Mouse (Mus musculus) CH12.LX (cell line): ENCODE data around the gene Tfap2e. TPM values are rescaled to one million over a fixed set of nuclear protein-coding genes. Genes with fewer than 3 reads are reported as not detected.

Source experiments
- DNase-seq: peaks from one replicate; pipeline ENCODE4 v3.0.0-alpha.2; 2013; ENCODE audit errors: extremely low read depth
- H3K27ac ChIP-seq: 2 replicates; pipeline ENCODE4 v1.5.1; 2012; ENCODE audit warnings: low read depth, mild to moderate bottlenecking, control low read depth, moderate library complexity; ENCODE audit not compliant: insufficient read depth
- H3K27me3 ChIP-seq: replicated peaks from 2 replicates; pipeline ENCODE3; 2012; ENCODE audit warnings: inconsistent platforms
- H3K36me3 ChIP-seq, 2 experiments: replicated peaks in 1 of 2; 2 replicates each; pipeline versions ENCODE3 to v1.6.1; 2012; ENCODE audit warnings: inconsistent platforms in 1 of 2, low read length in 1 of 2, mild to moderate bottlenecking in 1 of 2, mixed read lengths in 1 of 2, moderate library complexity in 1 of 2; ENCODE audit not compliant: control insufficient read depth in 1 of 2, insufficient read depth in 1 of 2
- H3K4me1 ChIP-seq, 2 experiments: 2 replicates each; pipeline ENCODE4 v1.6.1; 2012; ENCODE audit warnings: inconsistent platforms in 1 of 2, moderate library complexity in 1 of 2; ENCODE audit not compliant: insufficient read depth in 2 of 2, control insufficient read depth in 1 of 2
- H3K4me2 ChIP-seq: 2 replicates; pipeline ENCODE4 v1.6.1; 2012; ENCODE audit warnings: low read depth, mild to moderate bottlenecking, control low read depth; ENCODE audit not compliant: poor library complexity, insufficient read depth, severe bottlenecking
- H3K4me3 ChIP-seq, 3 experiments: fragments of 150-350 bp in 1 of 3; sonication (generic) in 1 of 3; replicated peaks in 1 of 3; 2 replicates each; pipeline versions ENCODE3 to v1.5.1; 2011 to 2012; ENCODE audit warnings: low read depth in 2 of 3, low read length in 2 of 3, mild to moderate bottlenecking in 2 of 3, moderate library complexity in 2 of 3, control low read depth in 1 of 3, improper control_type of control experiment in 1 of 3, inconsistent platforms in 1 of 3, mixed read lengths in 1 of 3; ENCODE audit not compliant: poor library complexity in 1 of 3
- H3K79me2 ChIP-seq: replicated peaks from 2 replicates; pipeline ENCODE4 v1.6.1; 2012; ENCODE audit warnings: mild to moderate bottlenecking, moderate library complexity; ENCODE audit not compliant: control insufficient read depth, poor library complexity, insufficient read depth, severe bottlenecking; ENCODE audit errors: extremely low read depth
- H3K9ac ChIP-seq: 2 replicates; pipeline ENCODE4 v1.6.1; 2012; ENCODE audit warnings: low read depth, mild to moderate bottlenecking, control low read depth, moderate library complexity; ENCODE audit not compliant: insufficient read depth
- H3K9me3 ChIP-seq: replicated peaks from 2 replicates; pipeline ENCODE3; 2012; ENCODE audit warnings: low read length, inconsistent platforms, mixed read lengths
- CHD1 ChIP-seq: IDR thresholded peaks from 2 replicates; pipeline ENCODE4 v1.6.1; 2012; ENCODE audit warnings: low read depth, low read length, improper control_type of control experiment, inconsistent platforms
- E2F4 ChIP-seq: IDR thresholded peaks from 2 replicates; pipeline ENCODE4 v1.6.1; 2011; ENCODE audit warnings: low read depth, low read length, improper control_type of control experiment; ENCODE audit not compliant: insufficient replicate concordance
- ELF1 ChIP-seq: IDR thresholded peaks from 2 replicates; pipeline ENCODE4 v1.6.1; 2014; ENCODE audit warnings: low read depth, mild to moderate bottlenecking, inconsistent platforms, low read length, improper control_type of control experiment
- GABPA ChIP-seq: IDR thresholded peaks from 2 replicates; pipeline ENCODE4 v1.6.1; 2012; ENCODE audit warnings: low read depth, low read length, improper control_type of control experiment, inconsistent platforms; ENCODE audit not compliant: insufficient replicate concordance
- JUND ChIP-seq: conservative IDR thresholded peaks from 2 replicates; pipeline ENCODE4 v1.6.1; 2011; ENCODE audit warnings: low read depth, low read length, improper control_type of control experiment
- KAT2A ChIP-seq: IDR thresholded peaks from 2 replicates; pipeline ENCODE4 v1.6.1; 2012; ENCODE audit warnings: low read length, improper control_type of control experiment, inconsistent platforms; ENCODE audit not compliant: insufficient replicate concordance
- MAFK ChIP-seq: IDR thresholded peaks from 2 replicates; pipeline ENCODE4 v1.6.1; 2011; ENCODE audit warnings: low read length, improper control_type of control experiment; ENCODE audit not compliant: insufficient replicate concordance
- MYC ChIP-seq: IDR thresholded peaks from 2 replicates; pipeline ENCODE4 v1.6.1; 2011; ENCODE audit warnings: low read depth, mild to moderate bottlenecking, improper control_type of control experiment, low read length
- NELFE ChIP-seq: IDR thresholded peaks from 2 replicates; pipeline ENCODE4 v1.6.1; 2011; ENCODE audit warnings: low read depth, low read length, improper control_type of control experiment
- NRF1 ChIP-seq: IDR thresholded peaks from 2 replicates; pipeline ENCODE4 v1.6.1; 2014; ENCODE audit warnings: low read depth, mild to moderate bottlenecking, inconsistent platforms, low read length, improper control_type of control experiment, moderate library complexity
- SIN3A ChIP-seq: IDR thresholded peaks from 2 replicates; pipeline ENCODE4 v1.6.1; 2012; ENCODE audit warnings: low read length, improper control_type of control experiment, inconsistent platforms
- UBTF ChIP-seq: IDR thresholded peaks from 2 replicates; pipeline ENCODE4 v1.6.1; 2012; ENCODE audit warnings: low read depth, mild to moderate bottlenecking, inconsistent platforms, low read length, improper control_type of control experiment, moderate library complexity
- USF2 ChIP-seq: conservative IDR thresholded peaks from 2 replicates; pipeline ENCODE4 v1.6.1; 2011; ENCODE audit warnings: low read depth, low read length, improper control_type of control experiment
- dilution Hi-C: fragments of 300-500 bp; cut with MboI; formaldehyde crosslinking; loops from 2 replicates; pipeline ENCODE4 v1.14.3; 2020; ENCODE audit warnings: low sequenced_read_pairs; ENCODE audit not compliant: extremely low pct_unique_long_range_greater_than_20kb, extremely low pct_ligation_motif_present
- in situ Hi-C: fragments of 300-500 bp; cut with MboI; formaldehyde crosslinking; loops from 3 replicates; pipeline ENCODE4 v1.14.3; 2019; ENCODE audit warnings: low sequenced_read_pairs, low pct_ligation_motif_present, low pct_unique_long_range_greater_than_20kb, mixed read lengths
- polyA plus RNA-seq: library from polyadenylated mRNA; unstranded; fragments of >175 nt; gene quantifications from 2 replicates; pipeline ENCODE4 v1.2.1, GENCODE M21; 2012; ENCODE audit warnings: low read depth; ENCODE audit not compliant: insufficient read length
- total RNA-seq, 2 experiments: library from RNA; depleted of rRNA; stranded (reverse); fragments of 300-350 nt in 1 of 2; fragments of >200 nt in 1 of 2; gene quantifications; 2 replicates each; pipeline ENCODE4 v1.2.3; 2012 to 2014

Gene Tfap2e
- total RNA-seq (2012; rRNA removed) (not detected in 2 replicates), total RNA-seq (2014; rRNA removed) (not detected in 2 replicates), polyA plus RNA-seq (not detected in 2 replicates)

GRCm38 (mm10) chr4:126736001-126736414, at the start of gene Tfap2e:
Tfap2e (minus strand) TSS chr4:126736240.
- Histone ChIP-seq H3K27ac (no peak within 1 kb of the TSS), H3K4me1 (no peaks in the 10 kb centered on the region), H3K4me3 (no peak within 1 kb of the TSS), H3K4me2 (no peak within 1 kb of the TSS), H3K27me3 (no peaks in the 10 kb centered on the region), H3K9me3 (peaks cover 7% of the 10 kb centered on the region), H3K79me2 (no peaks in the 10 kb centered on the region), H3K9ac (no peak within 1 kb of the TSS), H3K36me3 (no peaks in the 10 kb centered on the region)
- no peak for DNase-seq
- TF ChIP-seq USF2 (no peak), MYC (no peak)
- in situ Hi-C loops = no loop called here
- dilution Hi-C loops = no loop called here

DNA sequence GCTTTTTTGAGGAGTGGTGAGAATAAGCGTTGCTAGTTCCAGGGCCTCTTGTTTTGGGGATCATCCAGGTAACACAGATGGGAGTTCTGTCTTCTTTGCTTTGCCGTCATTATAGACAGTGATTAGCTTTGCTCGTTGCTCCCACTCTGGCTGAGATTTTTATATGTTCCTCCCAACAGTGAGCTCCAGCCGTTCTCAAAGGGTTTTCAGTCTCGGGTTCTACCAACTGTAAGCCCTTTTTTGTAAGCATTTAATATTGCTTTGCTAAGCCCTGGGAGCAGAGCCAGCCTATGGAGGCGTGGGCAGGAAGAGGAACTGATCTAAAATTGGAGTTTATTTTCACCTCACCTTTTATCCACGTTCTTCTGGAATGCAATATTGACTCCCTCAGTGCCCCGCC, 47.0 kb upstream of the Tfap2e start:
- Histone ChIP-seq H3K4me3 (no peak overlapping the region), H3K36me3 (peaks cover 0 to 29% of the 10 kb centered on the region in 2 experiments), H3K9me3 (no peaks in the 10 kb centered on the region), H3K4me2 (no peak overlapping the region), H3K27ac (no peak overlapping the region), H3K4me1 (no peaks in the 10 kb centered on the region), H3K79me2 (no peaks in the 10 kb centered on the region), H3K9ac (no peak overlapping the region), H3K27me3 (no peaks in the 10 kb centered on the region)
- TF ChIP-seq E2F4 (no peak), ELF1 (no peak), UBTF (no peak), NELFE (no peak)
- no peak for DNase-seq
- dilution Hi-C loops = no loop called here
- in situ Hi-C loops = no loop called here

- DNase-seq = no peak
- H3K27ac ChIP-seq = no peak overlapping the region
- peaks cover 0 to 26% of the 10 kb centered on the region in 2 experiments for H3K36me3 ChIP-seq
- dilution Hi-C loops (no loop called here), in situ Hi-C loops (no loop called here)
- H3K79me2 ChIP-seq = no peaks in the 10 kb centered on the region
- no peak overlapping the region for H3K4me2 ChIP-seq
- no peak overlapping the region for H3K4me3 ChIP-seq
- no peak overlapping the region for H3K9ac ChIP-seq
- H3K9me3 ChIP-seq = no peaks in the 10 kb centered on the region
- TF ChIP-seq GABPA (no peak), SIN3A (no peak), CHD1 (no peak), JUND (no peak), MAFK (no peak), KAT2A (no peak), NRF1 (no peak)
- no peaks in the 10 kb centered on the region for H3K4me1 ChIP-seq
- no peaks in the 10 kb centered on the region for H3K27me3 ChIP-seq
Measured at GRCm38 (mm10) chr4:126782512-126782911, 46.5 kb upstream of the Tfap2e start.
